Mouse (Mus musculus) left cerebral cortex, adult 18-20 months (tissue): ENCODE measurements at regions not wholly inside any gene's neighbourhood (a gene's known extent, or its start where the extent isn't known, plus 50 kb on each side); places are given as distances from the start of the nearest gene placed in this dataset.
"Not testable (repeated sequence)": the region's sequence is repeated elsewhere in the genome, so short reads cannot be mapped to it uniquely, and the experiment has no call there.

ENCODE experiments used
- DNase-seq, 2 experiments: peaks; one replicate each; pipeline ENCODE4 v3.0.0; 2021 to 2022; ENCODE audit warnings: low spot score in 2 of 2, mixed read lengths in 1 of 2

GRCm38 (mm10) chr4:23009196-23009595, 521.0 kb upstream of the Pou3f2 start:
- not testable (repeated sequence) for DNase-seq

- no peak for DNase-seq
Observed at GRCm38 (mm10) chr4:22998994-22999393, 510.8 kb upstream of the Pou3f2 start.

GRCm38 (mm10) chr4:22997198-22997985, 509.2 kb upstream of the Pou3f2 start:
- DNase-seq = no peak

GRCm38 (mm10) chr4:22986763-22987468, 498.8 kb upstream of the Pou3f2 start:
- no peak for DNase-seq

GRCm38 (mm10) chr4:22973585-22974116, 485.5 kb upstream of the Pou3f2 start:
- DNase-seq = no peak

- DNase-seq = no peak
Observed at GRCm38 (mm10) chr4:22972784-22973584, 484.8 kb upstream of the Pou3f2 start.

GRCm38 (mm10) chr4:22971127-22971526, 483.0 kb upstream of the Pou3f2 start:
- DNase-seq = no peak

- no peak for DNase-seq
Observed at GRCm38 (mm10) chr4:22970495-22970894, 482.3 kb upstream of the Pou3f2 start.

- DNase-seq = no peak
Observed at GRCm38 (mm10) chr4:22949422-22949821, 461.3 kb upstream of the Pou3f2 start.

GRCm38 (mm10) chr4:22948880-22949279, 460.7 kb upstream of the Pou3f2 start:
- DNase-seq = no peak

- no peak for DNase-seq
Observed at GRCm38 (mm10) chr4:22946788-22947406, 458.7 kb upstream of the Pou3f2 start.

- DNase-seq = no peak
Observed at GRCm38 (mm10) chr4:22938302-22938701, 450.1 kb upstream of the Pou3f2 start.

GRCm38 (mm10) chr4:22924181-22924580, 436.0 kb upstream of the Pou3f2 start:
- peak; percentile 28 to 34 for DNase-seq

- DNase-seq = peak; percentile 9 to 42
Observed at GRCm38 (mm10) chr4:22914886-22915285, 426.7 kb upstream of the Pou3f2 start.

GRCm38 (mm10) chr4:22892694-22893046, 404.5 kb upstream of the Pou3f2 start:
- no peak for DNase-seq

- DNase-seq = no peak
Observed at GRCm38 (mm10) chr4:22891974-22892693, 404.0 kb upstream of the Pou3f2 start.

- no peak for DNase-seq
Observed at GRCm38 (mm10) chr4:22880692-22881091, 392.5 kb upstream of the Pou3f2 start.

- DNase-seq = no peak
Observed at GRCm38 (mm10) chr4:22875392-22875791, 387.2 kb upstream of the Pou3f2 start.

- DNase-seq = no peak
Observed at GRCm38 (mm10) chr4:22836124-22836445, 347.9 kb upstream of the Pou3f2 start.

GRCm38 (mm10) chr4:22835381-22836123, 347.4 kb upstream of the Pou3f2 start:
- no peak for DNase-seq
